Mouse (Mus musculus) myocyte (in vitro differentiated cells): ENCODE results near the gene Nfkbia. TPM values are rescaled to one million over a fixed set of nuclear protein-coding genes. Genes with fewer than 3 reads are reported as not detected.

Experiments
- H3K27me3 ChIP-seq: one replicate; pipeline ENCODE4 v1.6.1; 2011; ENCODE audit not compliant: control insufficient read depth, insufficient read depth, insufficient read length
- H3K36me3 ChIP-seq: one replicate; pipeline ENCODE4 v1.6.1; 2011; ENCODE audit not compliant: control insufficient read depth, insufficient read depth
- H3K4me2 ChIP-seq: one replicate; pipeline ENCODE4 v1.6.1; 2011; ENCODE audit warnings: low read depth, control low read depth
- H3K4me3 ChIP-seq: one replicate; pipeline ENCODE4 v1.5.1; 2011; ENCODE audit warnings: mild to moderate bottlenecking, control low read depth, moderate library complexity
- H3K79me2 ChIP-seq: one replicate; pipeline ENCODE4 v1.6.1; 2011; ENCODE audit not compliant: control insufficient read depth, insufficient read depth
- H3ac ChIP-seq: one replicate; pipeline ENCODE4 v1.6.1; 2011; ENCODE audit not compliant: control insufficient read depth, insufficient read length
- CEBPB ChIP-seq: IDR thresholded peaks from 2 replicates; pipeline ENCODE4 v1.6.1; 2011; ENCODE audit warnings: mild to moderate bottlenecking, moderate library complexity; ENCODE audit not compliant: poor library complexity, insufficient read depth, severe bottlenecking
- E2F4 ChIP-seq: IDR thresholded peaks from one replicate; pipeline ENCODE4 v1.6.1; 2011; ENCODE audit warnings: mild to moderate bottlenecking, control low read depth, moderate library complexity; ENCODE audit not compliant: insufficient read depth
- MAX ChIP-seq: IDR thresholded peaks from one replicate; pipeline ENCODE4 v1.6.1; 2011; ENCODE audit warnings: low read depth, mild to moderate bottlenecking, control low read depth
- MYOD1 ChIP-seq, 3 experiments: IDR thresholded peaks; one replicate each; pipeline ENCODE4 v1.6.1; 2011; ENCODE audit warnings: control low read depth in 2 of 3, low read depth in 2 of 3, mild to moderate bottlenecking in 2 of 3, moderate library complexity in 1 of 3; ENCODE audit not compliant: insufficient read length in 2 of 3, control insufficient read depth in 1 of 3
- MYOG ChIP-seq, 3 experiments: IDR thresholded peaks; one replicate each; pipeline ENCODE4 v1.6.1; 2011; ENCODE audit warnings: control low read depth in 2 of 3, low read depth in 2 of 3, mild to moderate bottlenecking in 2 of 3; ENCODE audit not compliant: insufficient read length in 2 of 3, control insufficient read depth in 1 of 3, insufficient read depth in 1 of 3
- POLR2A ChIP-seq: IDR thresholded peaks from one replicate; pipeline ENCODE4 v1.6.1; 2011; ENCODE audit warnings: low read depth, mild to moderate bottlenecking, control low read depth, moderate library complexity; ENCODE audit not compliant: insufficient read length
- POLR2AphosphoS2 ChIP-seq: IDR thresholded peaks from one replicate; pipeline ENCODE4 v1.6.1; 2011; ENCODE audit warnings: low read depth, control low read depth; ENCODE audit not compliant: insufficient read length
- REST ChIP-seq: IDR thresholded peaks from one replicate; pipeline ENCODE4 v1.6.1; 2011; ENCODE audit warnings: mild to moderate bottlenecking, control low read depth, moderate library complexity; ENCODE audit not compliant: insufficient read depth, insufficient read length
- SRF ChIP-seq: IDR thresholded peaks from one replicate; pipeline ENCODE4 v1.6.1; 2011; ENCODE audit warnings: low read depth; ENCODE audit not compliant: control insufficient read depth, insufficient read length
- TCF12 ChIP-seq: IDR thresholded peaks from one replicate; pipeline ENCODE4 v1.6.1; 2011; ENCODE audit warnings: mild to moderate bottlenecking, control low read depth; ENCODE audit not compliant: poor library complexity, insufficient read depth, severe bottlenecking
- TCF3 ChIP-seq: IDR thresholded peaks from one replicate; pipeline ENCODE4 v1.6.1; 2011; ENCODE audit warnings: low read depth, control low read depth; ENCODE audit not compliant: insufficient read length
- USF1 ChIP-seq: IDR thresholded peaks from one replicate; pipeline ENCODE4 v1.6.1; 2011; ENCODE audit warnings: low read depth, mild to moderate bottlenecking, control low read depth, moderate library complexity
- polyA plus RNA-seq: library from polyadenylated mRNA; unstranded; fragments of >200 nt; fragmentation: generic; extraction: Trizol; gene quantifications from one replicate; pipeline ENCODE4 v1.2.1, GENCODE M21; 2012; ENCODE audit warnings: missing spikeins

The Nfkbia gene
- polyA plus RNA-seq, 1 experiment = 18.0 TPM

- Histone ChIP-seq H3K4me3 (no peak overlapping the region), H3K36me3 (no peaks in the 10 kb centered on the region), H3ac (no peak overlapping the region), H3K79me2 (no peaks in the 10 kb centered on the region), H3K4me2 (no peak overlapping the region), H3K27me3 (no peaks in the 10 kb centered on the region)
- TF ChIP-seq MAX (no peak), POLR2A (no peak), POLR2AphosphoS2 (no peak), SRF (no peak), TCF3 (no peak), USF1 (no peak), MYOD1 (IDR thresholded peaks at IDR 0.05; ENCODE audit: control insufficient read depth in 1 of 3, insufficient read length in 2 of 3, low read depth in 2 of 3) (no peak), REST (no peak), MYOG (IDR thresholded peaks at IDR 0.05; ENCODE audit: control insufficient read depth in 1 of 3, insufficient read depth in 1 of 3, insufficient read length in 2 of 3, low read depth in 2 of 3) (no peak), TCF12 (no peak), CEBPB (no peak), E2F4 (no peak)
Measured at GRCm38 (mm10) chr12:55442245-55442644, 50.2 kb downstream of the Nfkbia start.

GRCm38 (mm10) chr12:55440416-55440815 is 52.0 kb downstream of the Nfkbia start:
- TF ChIP-seq POLR2A (no peak), CEBPB (no peak), MAX (no peak), SRF (no peak), USF1 (no peak), TCF3 (no peak), MYOG (IDR thresholded peaks at IDR 0.05; ENCODE audit: control insufficient read depth in 1 of 3, insufficient read depth in 1 of 3, insufficient read length in 2 of 3, low read depth in 2 of 3) (no peak), REST (no peak), TCF12 (no peak), E2F4 (no peak), POLR2AphosphoS2 (no peak), MYOD1 (IDR thresholded peaks at IDR 0.05; ENCODE audit: control insufficient read depth in 1 of 3, insufficient read length in 2 of 3, low read depth in 2 of 3) (no peak)
- H3K27me3 ChIP-seq = no peaks in the 10 kb centered on the region
- H3K4me2 ChIP-seq = no peak overlapping the region
- no peaks in the 10 kb centered on the region for H3K79me2 ChIP-seq
- no peak overlapping the region for H3K4me3 ChIP-seq
- H3K36me3 ChIP-seq = no peaks in the 10 kb centered on the region
- H3ac ChIP-seq = no peak overlapping the region

Other genes with a start within 250 kb of the Nfkbia start
- 8.2 TPM for gene 1110008L16Rik, start 193.1 kb downstream of the Nfkbia start, polyA plus RNA-seq
- 5.3 TPM for gene Ppp2r3c, start 189.6 kb downstream of the Nfkbia start, polyA plus RNA-seq
- 266 TPM for gene Psma6, start 108.4 kb downstream of the Nfkbia start, polyA plus RNA-seq
- gene Aldoart2, start 72.6 kb upstream of the Nfkbia start, polyA plus RNA-seq = 0.04 TPM
- gene Insm2, start 106.8 kb upstream of the Nfkbia start, polyA plus RNA-seq = not detected